18 mouse cellular contexts compared by ENCODE assay signal in genomic region chr11:19369152-19369551, GRCm38 (mm10).
"Had no signal": no experiment of that assay in that cellular context is flagged by ENCODE, and none has a peak within 500 bp of the region (broad histone marks: within the 10 kb centered on the region; RNA-seq: fewer than 3 reads in every experiment).

No protein-coding gene starts in this region.

- H3K27me3 ChIP-seq: liver, embryonic 13.5 days; megakaryocyte, embryonic 14.5 days; midbrain, embryonic 13.5 days had no signal

- H3K4me3 ChIP-seq: liver, embryonic 13.5 days; megakaryocyte, embryonic 14.5 days; midbrain, embryonic 10.5 days; midbrain, embryonic 13.5 days had no signal

- H3K4me2 ChIP-seq: liver, embryonic 13.5 days; midbrain, embryonic 13.5 days had no signal

- H3K9me3 ChIP-seq: liver, embryonic 13.5 days; megakaryocyte, embryonic 14.5 days; midbrain, embryonic 10.5 days; midbrain, embryonic 13.5 days had no signal

- H3K36me3 ChIP-seq: liver, embryonic 13.5 days; midbrain, embryonic 10.5 days; midbrain, embryonic 13.5 days had no signal

- H3K27ac ChIP-seq: liver, embryonic 13.5 days; macrophage; midbrain, embryonic 10.5 days; midbrain, embryonic 13.5 days; stomach, postnatal 0 days had no signal

- DNase-seq: kidney, adult 8-10 months; kidney, postnatal 14 days; kidney, postnatal 4 days; liver, embryonic 13.5 days; lung, adult 2 months; right cerebral cortex, adult 18-20 months; right cerebral cortex, postnatal 14 days; right cerebral cortex, postnatal 4 days; thymus, adult 2 months; thymus, postnatal 14 days; thymus, postnatal 4 days had no signal

- H3K4me1 ChIP-seq: liver, embryonic 13.5 days; megakaryocyte, embryonic 14.5 days; midbrain, embryonic 10.5 days; midbrain, embryonic 13.5 days had no signal

- ATAC-seq: intestine, postnatal 0 days; midbrain, embryonic 13.5 days; midbrain, embryonic 16.5 days had no signal

- H3K9ac ChIP-seq: liver, embryonic 13.5 days; midbrain, embryonic 13.5 days had no signal
